Mouse (Mus musculus) liver, embryonic 14.5 days (tissue): ENCODE data around the gene Ntn1. TPM values are rescaled to one million over a fixed set of nuclear protein-coding genes. Genes with fewer than 3 reads are reported as not detected.

Experiments used
- ATAC-seq: fragments of 200-750 bp; cut with Nextera tagmentation; 2 replicates; pipeline ENCODE4 v1.8.0; 2017; ENCODE audit warnings: moderate number of reproducible peaks, mild to moderate bottlenecking, moderate library complexity; ENCODE audit not compliant: insufficient read depth
- DNase-seq, 3 experiments: peaks; one replicate each; pipeline ENCODE4 v3.0.0-alpha.2; 2012 to 2013; ENCODE audit warnings: low read depth in 3 of 3, low spot score in 3 of 3
- H3K27ac ChIP-seq: fragments of 300-500 bp; sonication (generic); 2 replicates; pipeline ENCODE4 v1.5.1; 2014; ENCODE audit warnings: moderate library complexity, mild to moderate bottlenecking, control low read depth, inconsistent platforms
- H3K27me3 ChIP-seq: fragments of 300-500 bp; sonication (generic); 2 replicates; pipeline ENCODE4 v1.6.1; 2014; ENCODE audit warnings: mild to moderate bottlenecking, low read length, moderate library complexity; ENCODE audit not compliant: control insufficient read depth, insufficient read depth
- H3K36me3 ChIP-seq: fragments of 300-500 bp; sonication (generic); replicated peaks from 2 replicates; pipeline ENCODE4 v1.6.1; 2014; ENCODE audit warnings: low read depth; ENCODE audit not compliant: control insufficient read depth, insufficient read depth
- H3K4me1 ChIP-seq, 2 experiments: fragments of 200-500 bp in 1 of 2; fragments of 300-500 bp in 1 of 2; sonication (generic) in 1 of 2; replicated peaks; 2 replicates each; pipeline ENCODE4 v1.6.1; 2012 to 2014; ENCODE audit warnings: antibody characterized with exemption in 1 of 2, inconsistent platforms in 1 of 2, low read length in 1 of 2; ENCODE audit not compliant: control insufficient read depth in 2 of 2, insufficient read depth in 2 of 2
- H3K4me2 ChIP-seq: fragments of 300-500 bp; sonication (generic); 2 replicates; pipeline ENCODE4 v1.6.1; 2014; ENCODE audit warnings: low read depth, mild to moderate bottlenecking, control low read depth, moderate library complexity
- H3K4me3 ChIP-seq, 2 experiments: fragments of 200-500 bp in 1 of 2; fragments of 300-500 bp in 1 of 2; sonication (generic) in 1 of 2; 2 replicates each; pipeline ENCODE4 v1.5.1; 2012 to 2014; ENCODE audit warnings: low read depth in 2 of 2, low read length in 2 of 2, mild to moderate bottlenecking in 2 of 2, control low read depth in 1 of 2, inconsistent platforms in 1 of 2, moderate library complexity in 1 of 2; ENCODE audit not compliant: insufficient read depth in 1 of 2
- H3K9ac ChIP-seq: fragments of 300-500 bp; sonication (generic); replicated peaks from 2 replicates; pipeline ENCODE4 v1.6.1; 2014; ENCODE audit warnings: mild to moderate bottlenecking, control low read depth, moderate library complexity
- H3K9me3 ChIP-seq: fragments of 300-500 bp; sonication (generic); 2 replicates; pipeline ENCODE4 v1.6.1; 2016; ENCODE audit warnings: low read length, mixed read lengths; ENCODE audit not compliant: control insufficient read depth
- CTCF ChIP-seq: IDR thresholded peaks from 2 replicates; pipeline ENCODE4 v1.5.1; 2016; ENCODE audit warnings: antibody characterized with exemption, low read depth, control low read depth
- EP300 ChIP-seq: IDR thresholded peaks from 2 replicates; pipeline ENCODE4 v1.6.1; 2016; ENCODE audit warnings: antibody characterized with exemption, low read depth
- WGBS: fragments of 180-500 bp; shearing (Covaris S2); extraction: QIAGEN DNeasy Blood & Tissue Kit; methylation state at CpG from one replicate; pipeline ENCODE4 v1.1.7; 2014; ENCODE audit not compliant: insufficient replicate concordance; 5-methylcytosine and 5-hydroxymethylcytosine counted together
- polyA plus RNA-seq, 2 experiments: library from polyadenylated mRNA; depleted of rRNA in 1 of 2; stranded (reverse) in 1 of 2; unstranded in 1 of 2; fragments of >200 nt; fragmentation: Nextera tagmentation in 1 of 2; extraction: Ambion mirVana in 1 of 2; gene quantifications; 2 replicates each; pipeline versions ENCODE4 v1.2.1 to v1.2.3; 2012 to 2014

Ntn1 gene
- polyA plus RNA-seq, 2 experiments, result 0.06 to 0.15 TPM

- WGBS, result 32% methylated on average over 10 of the region's 10 CpGs
- H3K9me3 ChIP-seq, result no peaks in the 10 kb centered on the region
- DNase-seq (no peak), ATAC-seq (no peak)
- H3K9ac ChIP-seq, result no peak overlapping the region
- no peaks in the 10 kb centered on the region for H3K4me1 ChIP-seq
- no peaks in the 10 kb centered on the region for H3K36me3 ChIP-seq
- H3K4me3 ChIP-seq, result no peak overlapping the region
- H3K27me3 ChIP-seq, result no peaks in the 10 kb centered on the region
- no peak overlapping the region for H3K27ac ChIP-seq
- H3K4me2 ChIP-seq, result no peak overlapping the region
- TF ChIP-seq CTCF (no peak), EP300 (no peak)
These were observed 70.1 kb downstream of the Ntn1 start for GRCm38 (mm10) chr11:68330398-68331116.

- Histone ChIP-seq H3K4me1 (no peaks in the 10 kb centered on the region), H3K27ac (no peak overlapping the region), H3K36me3 (no peaks in the 10 kb centered on the region), H3K9ac (no peak overlapping the region), H3K4me3 (no peak overlapping the region), H3K27me3 (no peaks in the 10 kb centered on the region), H3K9me3 (no peaks in the 10 kb centered on the region), H3K4me2 (no peak overlapping the region)
- TF ChIP-seq CTCF, result no peak
- no peak for TF ChIP-seq EP300
- ATAC-seq, result no peak
- DNase-seq, result no peak
- 61% methylated on average over 2 of the region's 2 CpGs for WGBS
These were observed 75.8 kb downstream of the Ntn1 start for GRCm38 (mm10) chr11:68324863-68325262.

- no peak for ATAC-seq
- WGBS, result 60% methylated on average over 7 of the region's 7 CpGs
- TF ChIP-seq EP300 (no peak), CTCF (no peak)
- no peak overlapping the region for H3K27ac ChIP-seq
- no peak overlapping the region for H3K4me2 ChIP-seq
- H3K36me3 ChIP-seq, result no peaks in the 10 kb centered on the region
- H3K4me1 ChIP-seq, result no peaks in the 10 kb centered on the region
- no peak overlapping the region for H3K4me3 ChIP-seq
- H3K9ac ChIP-seq, result no peak overlapping the region
- no peak for DNase-seq
- H3K27me3 ChIP-seq, result no peaks in the 10 kb centered on the region
- no peaks in the 10 kb centered on the region for H3K9me3 ChIP-seq
These were observed 79.2 kb downstream of the Ntn1 start for GRCm38 (mm10) chr11:68321417-68321816.

- H3K27ac ChIP-seq, result no peak overlapping the region
- WGBS, result 57% methylated on average over 11 of the region's 11 CpGs
- DNase-seq (no peak), ATAC-seq (no peak)
- no peaks in the 10 kb centered on the region for H3K27me3 ChIP-seq
- H3K4me2 ChIP-seq, result no peak overlapping the region
- no peaks in the 10 kb centered on the region for H3K9me3 ChIP-seq
- TF ChIP-seq EP300 (no peak), CTCF (no peak)
- H3K36me3 ChIP-seq, result no peaks in the 10 kb centered on the region
- H3K4me3 ChIP-seq, result no peak overlapping the region
- H3K9ac ChIP-seq, result no peak overlapping the region
- H3K4me1 ChIP-seq, result no peaks in the 10 kb centered on the region
These were observed 85.0 kb downstream of the Ntn1 start for GRCm38 (mm10) chr11:68315551-68316130.

- H3K4me3 ChIP-seq, result no peak overlapping the region
- TF ChIP-seq CTCF, result no peak
- no peak for TF ChIP-seq EP300
- H3K9me3 ChIP-seq, result no peaks in the 10 kb centered on the region
These were observed 86.8 kb downstream of the Ntn1 start for GRCm38 (mm10) chr11:68313861-68314260.

More at GRCm38 (mm10) chr11:68313861-68314260, 86.8 kb downstream of the Ntn1 start:
- no peak for ATAC-seq
- Histone ChIP-seq H3K36me3 (no peaks in the 10 kb centered on the region), H3K4me2 (no peak overlapping the region), H3K27ac (no peak overlapping the region), H3K9ac (no peak overlapping the region), H3K27me3 (no peaks in the 10 kb centered on the region), H3K4me1 (no peaks in the 10 kb centered on the region)
- no peak for DNase-seq
- 44% methylated on average over 4 of the region's 4 CpGs for WGBS
